Mouse (Mus musculus) kidney, postnatal 10 days (tissue): Measurements from ENCODE around the gene Mdfic.

ENCODE experiments used
- DNase-seq: peaks from one replicate; pipeline ENCODE4 v3.0.0; 2021; ENCODE audit warnings: mixed read lengths

Mdfic gene

DNA sequence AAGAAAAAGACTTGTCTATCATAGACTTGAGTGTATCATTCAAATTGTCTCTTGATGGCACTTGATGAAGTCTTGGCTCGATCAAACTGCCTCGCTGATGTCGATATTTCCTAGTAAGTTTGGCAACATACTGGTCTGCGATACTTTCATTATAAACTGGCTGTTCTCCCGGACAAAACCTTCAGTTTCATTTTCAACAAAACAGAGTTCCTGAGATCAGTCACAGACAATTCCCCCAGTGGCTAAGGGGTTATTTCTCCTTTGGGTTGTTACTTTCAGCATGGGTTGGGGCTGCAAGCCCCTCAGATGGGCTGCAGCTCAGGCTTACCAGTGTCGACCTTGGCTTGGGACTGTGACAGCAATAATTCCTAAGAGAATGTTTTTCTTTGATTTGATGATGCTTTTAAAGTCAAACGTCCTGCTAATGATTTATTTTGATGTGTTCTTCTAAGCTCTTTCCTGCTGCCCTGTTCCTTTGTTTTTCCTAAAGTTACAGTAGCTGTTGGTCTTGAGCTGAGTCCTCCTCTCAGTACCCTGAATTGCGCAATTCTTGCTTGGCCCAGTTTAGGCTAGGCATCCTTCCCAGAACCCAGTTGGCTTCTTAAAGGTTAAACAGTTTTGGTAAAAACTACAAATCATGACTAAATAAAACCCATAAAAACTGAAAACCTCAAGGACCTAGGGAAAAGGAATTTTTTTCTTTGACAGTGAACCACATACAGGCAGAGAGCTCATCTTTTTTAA lies 73.3 kb downstream of the Mdfic start:
- peak; percentile 43 for DNase-seq

DNA sequence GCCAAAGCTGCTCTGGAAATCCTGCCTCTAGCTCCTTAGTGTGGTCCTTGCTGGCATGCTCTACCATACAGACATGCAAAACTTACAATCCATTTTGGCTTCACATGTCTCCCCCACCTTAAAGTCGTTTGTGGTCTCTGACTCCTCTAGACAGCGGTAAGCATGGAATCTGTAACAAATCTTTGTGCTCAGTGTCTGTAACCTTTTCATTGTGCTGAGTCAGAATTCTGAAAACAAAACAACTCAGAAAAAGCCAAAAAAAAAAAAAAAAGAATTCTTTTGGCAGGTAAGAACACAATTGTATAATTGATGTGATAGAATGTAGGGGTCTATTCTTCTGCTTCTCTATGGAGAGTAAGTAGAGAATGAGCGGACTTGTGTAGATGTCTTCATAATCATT lies 74.3 kb downstream of the Mdfic start:
- DNase-seq, result no peak

DNA sequence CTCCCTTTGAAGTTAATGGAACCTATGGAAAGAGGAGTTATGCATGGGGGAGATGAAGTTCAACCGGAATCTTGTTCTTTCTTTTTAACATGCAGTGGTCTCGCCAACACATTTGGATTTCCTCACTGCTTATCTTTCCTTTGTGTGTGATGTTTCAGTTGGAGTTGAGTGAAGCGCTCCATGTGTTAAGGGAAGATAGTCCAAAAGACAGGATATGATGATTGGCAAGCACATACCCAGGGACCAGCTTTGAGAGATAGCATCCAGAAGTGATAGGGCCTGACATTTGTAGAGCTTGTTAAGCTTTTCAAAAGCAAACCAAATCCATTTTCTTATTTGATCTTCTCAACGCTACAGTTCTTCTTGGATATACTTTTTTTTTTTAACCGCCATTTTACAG lies 86.9 kb downstream of the Mdfic start:
- no peak for DNase-seq

DNA sequence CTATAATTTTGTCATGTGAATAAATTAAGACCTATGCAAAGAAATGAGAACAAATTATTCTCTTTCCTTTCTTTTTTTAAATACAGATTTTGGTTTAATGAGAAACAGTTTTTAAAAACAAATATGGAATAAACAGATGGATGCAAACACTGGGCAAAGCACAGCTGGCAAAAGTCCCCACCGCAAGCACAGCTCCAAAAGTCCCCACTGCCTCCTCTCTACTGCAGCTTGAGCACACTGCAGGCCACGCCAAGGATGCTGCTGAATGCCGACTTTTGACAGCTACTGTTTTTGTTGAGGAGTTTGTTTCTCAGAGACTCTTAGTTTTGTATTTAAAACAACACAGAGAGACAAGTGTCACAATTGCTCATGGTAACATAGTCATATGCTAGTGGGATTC lies 104.8 kb downstream of the Mdfic start:
- no peak for DNase-seq

DNA sequence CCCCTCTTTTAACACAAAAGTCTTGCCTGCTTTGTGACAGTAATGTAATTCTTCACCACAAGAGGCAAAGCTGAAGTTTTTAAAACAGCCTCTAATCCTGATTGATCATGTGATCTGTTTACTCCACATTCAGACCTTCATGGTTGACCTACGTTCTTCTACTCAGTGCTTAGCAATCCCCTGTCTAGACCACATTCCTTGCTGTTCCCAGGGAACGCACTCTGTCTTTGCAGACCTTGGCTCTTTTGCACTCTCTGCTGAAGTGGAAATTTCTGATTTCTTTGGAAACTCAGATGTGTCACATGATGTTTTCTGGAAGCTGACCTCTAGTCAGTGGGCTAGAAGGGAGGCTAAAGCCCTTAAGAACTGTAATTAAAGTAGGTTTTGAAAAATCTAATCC lies 109.4 kb downstream of the Mdfic start:
- no peak for DNase-seq

DNA sequence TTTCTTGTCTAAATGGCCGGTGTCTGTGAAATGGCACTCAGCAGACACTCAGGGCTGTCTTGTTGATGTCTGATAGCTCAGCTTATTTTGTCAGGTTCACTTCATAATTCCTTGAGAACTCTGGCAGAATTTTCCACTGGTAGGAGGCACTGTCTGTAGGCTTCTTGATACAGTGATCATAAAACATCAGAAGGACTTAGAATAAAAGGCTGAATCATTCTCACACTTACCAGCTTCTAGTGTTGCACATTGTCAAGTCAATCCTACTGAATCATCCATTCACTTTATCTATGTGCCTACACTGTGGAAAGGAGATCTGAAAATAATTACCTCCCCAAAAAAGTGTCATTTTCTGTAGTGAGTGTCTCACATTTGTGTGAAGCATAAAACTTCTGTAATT lies 110.2 kb downstream of the Mdfic start:
- DNase-seq, result no peak

DNA sequence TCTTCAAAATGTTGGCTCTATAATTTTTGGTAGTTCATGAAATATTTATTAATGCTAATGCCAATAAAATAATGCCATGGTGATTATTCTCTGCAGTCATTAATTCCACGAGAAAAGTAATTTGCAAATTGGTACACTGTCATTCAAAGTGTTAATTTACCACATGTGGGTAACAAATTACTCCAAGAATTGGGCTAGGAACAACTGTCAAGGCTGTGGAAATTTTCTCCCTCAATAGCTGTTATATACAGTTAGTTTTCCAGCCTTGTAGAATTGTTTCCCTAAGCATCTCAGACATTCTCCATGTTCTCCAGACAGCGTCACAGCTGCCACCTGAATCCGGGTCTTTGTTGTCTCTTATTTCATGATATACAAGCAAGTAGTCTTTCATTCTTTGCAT lies 117.2 kb downstream of the Mdfic start:
- no peak for DNase-seq

DNA sequence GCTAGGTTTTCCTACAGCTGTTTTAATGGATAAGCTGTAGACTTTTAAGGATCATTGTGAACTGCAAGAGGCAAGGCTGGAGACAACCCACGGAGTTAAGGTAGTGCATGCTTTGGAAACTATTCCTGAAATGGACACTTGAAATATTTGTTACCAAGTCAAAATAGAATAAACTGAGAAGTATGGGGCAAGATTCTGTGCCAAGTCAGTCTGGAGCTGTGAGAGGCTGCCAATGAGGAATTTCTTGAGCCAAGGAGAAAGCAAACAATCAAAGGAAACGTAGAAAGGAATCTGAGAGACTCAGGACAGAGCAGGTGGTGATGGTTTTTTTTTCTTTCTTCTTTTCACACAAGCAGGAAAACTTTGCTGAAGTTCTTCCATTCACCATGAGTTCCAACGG lies 119.4 kb downstream of the Mdfic start:
- DNase-seq, result no peak

DNA sequence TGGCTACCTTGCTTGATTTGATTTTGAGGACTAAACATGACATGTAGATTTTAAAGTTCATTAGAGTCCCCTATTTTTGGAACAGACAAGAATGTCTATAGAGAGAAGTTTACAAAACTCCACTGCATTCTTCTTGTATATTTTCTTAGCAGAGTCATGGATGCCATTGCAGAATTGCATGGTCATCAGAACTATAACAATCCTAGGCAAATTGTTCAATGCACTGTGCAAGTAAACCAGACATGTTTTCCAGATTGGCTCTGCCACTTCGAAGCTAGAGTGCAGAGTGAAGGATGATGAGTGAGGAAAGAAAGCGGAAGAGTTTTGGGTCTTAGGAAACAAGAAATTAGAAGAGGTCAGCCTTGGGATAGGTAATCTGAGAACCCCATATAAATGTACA lies 120.0 kb downstream of the Mdfic start:
- no peak for DNase-seq

DNA sequence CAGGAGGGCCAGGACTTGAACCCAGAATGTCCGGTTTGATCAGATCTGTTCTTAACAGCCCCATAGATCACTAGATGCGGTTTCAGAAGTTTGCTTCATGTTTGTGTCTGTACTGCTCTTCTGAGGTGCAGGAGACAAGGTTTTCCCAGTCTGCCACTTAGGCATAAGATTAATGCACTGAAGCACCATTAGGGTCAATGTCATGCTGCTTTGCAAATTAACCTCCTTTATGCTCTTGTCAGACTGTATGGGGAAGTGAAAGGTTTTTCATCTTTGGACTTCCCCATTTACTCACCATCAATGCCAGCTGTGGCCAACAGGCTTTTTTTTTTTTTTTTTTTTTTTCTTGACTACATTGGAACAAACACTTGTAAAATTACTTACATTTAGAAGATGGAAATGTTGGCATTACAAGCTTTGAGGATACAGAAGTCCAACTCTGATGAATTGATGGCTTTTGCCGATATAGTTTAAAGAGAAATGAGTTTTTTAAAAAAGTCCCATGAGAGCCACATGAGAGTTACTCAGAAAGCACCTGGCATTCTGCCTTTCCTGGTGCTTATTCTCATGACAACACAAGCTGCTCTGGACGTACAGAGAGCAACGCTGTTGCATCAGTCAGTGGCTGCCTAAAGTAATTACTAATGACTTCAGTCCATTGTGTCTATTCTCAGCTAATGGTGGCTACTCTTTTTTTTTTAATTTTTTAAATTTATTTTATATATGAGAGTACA lies 121.2 kb downstream of the Mdfic start:
- DNase-seq, result no peak

DNA sequence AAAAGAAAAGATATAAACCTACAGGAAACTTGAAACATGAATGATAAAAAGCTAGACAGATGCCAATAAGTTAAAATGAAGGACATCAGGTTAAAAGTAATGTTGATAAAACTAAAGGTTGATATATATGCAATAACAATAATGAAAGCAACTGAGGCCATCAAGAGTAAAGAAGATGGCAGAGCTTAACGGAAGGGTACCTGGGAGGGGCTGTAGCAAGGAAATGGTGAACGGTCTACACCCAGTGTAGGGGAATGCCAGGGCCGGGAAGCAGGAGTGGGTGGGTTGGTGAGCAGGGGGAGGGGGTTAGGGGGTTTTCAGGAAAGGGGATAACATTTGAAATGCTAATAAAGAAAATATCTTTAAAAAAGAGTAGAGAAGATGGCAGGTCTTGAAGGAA lies 122.8 kb downstream of the Mdfic start:
- DNase-seq, result no peak

DNA sequence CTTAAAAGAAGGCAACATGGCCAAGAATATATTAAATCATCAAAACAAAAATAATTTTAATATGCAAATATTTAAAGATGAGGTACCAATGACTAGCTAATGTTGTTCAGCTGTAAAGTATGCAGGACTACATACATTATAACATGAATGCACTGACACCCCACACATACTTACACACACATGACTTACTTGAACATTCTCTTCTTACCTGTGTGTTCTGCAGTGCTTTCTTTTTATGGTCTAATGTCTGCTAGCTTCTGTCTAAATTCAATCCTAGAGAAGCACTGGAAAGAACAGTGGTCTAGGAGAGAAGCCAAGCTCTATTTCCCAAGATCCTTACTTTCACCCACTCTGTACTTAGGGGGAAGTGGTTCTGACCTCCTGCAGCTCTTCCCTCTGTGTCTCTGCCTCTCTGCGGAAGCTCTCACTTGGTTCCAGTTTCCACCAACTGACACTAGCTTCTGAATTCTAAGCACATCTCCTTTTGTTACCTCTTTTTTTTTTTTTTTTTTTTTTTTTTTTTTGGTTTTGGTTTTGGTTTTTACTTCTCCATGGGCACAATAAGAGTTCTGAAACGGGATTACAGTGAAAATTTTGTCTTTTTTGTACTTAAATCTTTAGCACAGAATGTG lies 125.4 kb downstream of the Mdfic start:
- no peak for DNase-seq
